Mouse (Mus musculus): ENCODE data around the gene Cideb. TPM values are rescaled to one million over a fixed set of nuclear protein-coding genes. Genes with fewer than 3 reads are reported as not detected.

The Cideb gene
- polyA plus RNA-seq, 1 experiment from 2014 or later = 0.36 TPM

GRCm38 (mm10) chr14:55716884-55717283 is 41.4 kb downstream of the Cideb start:
- Histone ChIP-seq H3K4me2 (replicated peaks) (no peak overlapping the region), H3K9me3 (replicated peaks) (no peaks in the 10 kb centered on the region), H3K9ac (no peak overlapping the region), H3K4me1 (0 out of 2 replicates have a peak, but pooled peaks cover 9% of the 10 kb centered on the region), H3K36me3 (peaks cover 36% of the 10 kb centered on the region), H3K27ac (no peak overlapping the region), H3K4me3 (no peak overlapping the region), H3K27me3 (peaks cover 24% of the 10 kb centered on the region)
- 79% methylated on average over 8 of the region's 8 CpGs for WGBS
- no peak for ATAC-seq (ENCODE audit: low FRiP score)

GRCm38 (mm10) chr14:55716271-55716670 is 42.0 kb downstream of the Cideb start:
- WGBS = 95% methylated on average over 6 of the region's 6 CpGs
- ATAC-seq (ENCODE audit: low FRiP score) = no peak
- H3K9me3 ChIP-seq (replicated peaks) = no peaks in the 10 kb centered on the region
- H3K4me3 ChIP-seq = no peak overlapping the region
- no peak overlapping the region for H3K9ac ChIP-seq
- peaks cover 28% of the 10 kb centered on the region for H3K27me3 ChIP-seq
- H3K27ac ChIP-seq = no peak overlapping the region
- 0 out of 2 replicates have a peak, but pooled peaks cover 7% of the 10 kb centered on the region for H3K4me1 ChIP-seq
- peaks cover 36% of the 10 kb centered on the region for H3K36me3 ChIP-seq
- H3K4me2 ChIP-seq (replicated peaks) = no peak overlapping the region

- ATAC-seq (ENCODE audit: low FRiP score) = no peak
- no peak overlapping the region for H3K9ac ChIP-seq
- 44% methylated on average over 6 of the region's 6 CpGs for WGBS
- H3K4me3 ChIP-seq = no peak overlapping the region
- H3K9me3 ChIP-seq (replicated peaks) = no peaks in the 10 kb centered on the region
- no peak overlapping the region for H3K4me2 ChIP-seq (replicated peaks)
- H3K36me3 ChIP-seq = peaks cover 33% of the 10 kb centered on the region
- H3K27ac ChIP-seq = no peak overlapping the region
- peaks cover 28% of the 10 kb centered on the region for H3K27me3 ChIP-seq
- no peaks in the 10 kb centered on the region for H3K4me1 ChIP-seq
Observed at GRCm38 (mm10) chr14:55714893-55715292, 43.4 kb downstream of the Cideb start.

GRCm38 (mm10) chr14:55713729-55714122 is 44.5 kb downstream of the Cideb start, which contains the start of gene Tgm1:
Gene Tgm1 (minus strand): TSS chr14:55713926.
- Histone ChIP-seq H3K4me2 (replicated peaks) (0 out of 2 replicates have a peak within 1 kb of the TSS, but pooled peaks have one; percentile 3), H3K9ac (no peak within 1 kb of the TSS)

GRCm38 (mm10) chr14:55713007-55713728 is 45.1 kb downstream of the Cideb start:
- Histone ChIP-seq H3K4me3 (no peak overlapping the region), H3K9me3 (replicated peaks) (no peaks in the 10 kb centered on the region), H3K9ac (no peak overlapping the region), H3K4me2 (replicated peaks) (0 out of 2 replicates have a peak overlapping the region, but pooled peaks have one; percentile 3), H3K4me1 (no peaks in the 10 kb centered on the region), H3K27me3 (peaks cover 28% of the 10 kb centered on the region), H3K27ac (no peak overlapping the region), H3K36me3 (peaks cover 21% of the 10 kb centered on the region)
- ATAC-seq (ENCODE audit: low FRiP score) = no peak
- 14% methylated on average over 24 of the region's 25 CpGs for WGBS

More at GRCm38 (mm10) chr14:55713729-55714122, 44.5 kb downstream of the Cideb start, which contains the start of gene Tgm1:
- Histone ChIP-seq H3K36me3 (peaks cover 26% of the 10 kb centered on the region), H3K9me3 (replicated peaks) (no peaks in the 10 kb centered on the region), H3K4me3 (no peak within 1 kb of the TSS), H3K27ac (no peak within 1 kb of the TSS), H3K27me3 (peaks cover 28% of the 10 kb centered on the region), H3K4me1 (no peaks in the 10 kb centered on the region)
- no peak for ATAC-seq (ENCODE audit: low FRiP score)
- WGBS = 26% methylated on average over 4 of the region's 4 CpGs

GRCm38 (mm10) chr14:55711786-55712185 is 46.5 kb downstream of the Cideb start:
- WGBS = 86% methylated on average over 7 of the region's 7 CpGs
- Histone ChIP-seq H3K4me3 (no peak overlapping the region), H3K27ac (no peak overlapping the region), H3K9ac (no peak overlapping the region), H3K4me2 (replicated peaks) (no peak overlapping the region), H3K9me3 (replicated peaks) (no peaks in the 10 kb centered on the region), H3K4me1 (no peaks in the 10 kb centered on the region), H3K27me3 (peaks cover 28% of the 10 kb centered on the region), H3K36me3 (peaks cover 8% of the 10 kb centered on the region; the same call in 1 of the 2 replicates)
- ATAC-seq (ENCODE audit: low FRiP score) = no peak

- no peak for ATAC-seq (ENCODE audit: low FRiP score)
- Histone ChIP-seq H3K9me3 (replicated peaks) (no peaks in the 10 kb centered on the region), H3K4me3 (no peak overlapping the region), H3K36me3 (no peaks in the 10 kb centered on the region), H3K27me3 (peaks cover 28% of the 10 kb centered on the region), H3K4me2 (replicated peaks) (no peak overlapping the region), H3K27ac (no peak overlapping the region), H3K9ac (no peak overlapping the region), H3K4me1 (no peaks in the 10 kb centered on the region)
- 81% methylated on average over 4 of the region's 4 CpGs for WGBS
Observed at GRCm38 (mm10) chr14:55709509-55709908, 48.7 kb downstream of the Cideb start.

GRCm38 (mm10) chr14:55707397-55707796 is 50.9 kb downstream of the Cideb start:
- H3K4me2 ChIP-seq (replicated peaks) = no peak overlapping the region
- no peak overlapping the region for H3K4me3 ChIP-seq
- no peaks in the 10 kb centered on the region for H3K9me3 ChIP-seq (replicated peaks)
- no peak for ATAC-seq (ENCODE audit: low FRiP score)
- no peak overlapping the region for H3K9ac ChIP-seq
- H3K27me3 ChIP-seq = peaks cover 10% of the 10 kb centered on the region
- H3K36me3 ChIP-seq = no peaks in the 10 kb centered on the region
- H3K27ac ChIP-seq = no peak overlapping the region
- H3K4me1 ChIP-seq = no peaks in the 10 kb centered on the region
- WGBS = 73% methylated on average over 5 of the region's 5 CpGs

GRCm38 (mm10) chr14:55706051-55706600 is 52.1 kb downstream of the Cideb start:
- H3K4me3 ChIP-seq = no peak overlapping the region
- no peak overlapping the region for H3K4me2 ChIP-seq (replicated peaks)
- H3K9me3 ChIP-seq (replicated peaks) = no peaks in the 10 kb centered on the region
- no peaks in the 10 kb centered on the region for H3K4me1 ChIP-seq
- H3K27ac ChIP-seq = no peak overlapping the region
- 87% methylated on average over 8 of the region's 8 CpGs for WGBS
- ATAC-seq (ENCODE audit: low FRiP score) = no peak
- no peak overlapping the region for H3K9ac ChIP-seq
- H3K36me3 ChIP-seq = no peaks in the 10 kb centered on the region
- no peaks in the 10 kb centered on the region for H3K27me3 ChIP-seq

Other genes with a start within 250 kb of the Cideb start
- gene Cpne6, start 248.0 kb downstream of the Cideb start, polyA plus RNA-seq (2016; fragmentation: Nextera tagmentation; extraction: Ambion mirVana) = 0.83 and 1.4 TPM in 2 replicates
- not detected in 2 replicates for gene Nrl, start 233.5 kb downstream of the Cideb start, polyA plus RNA-seq (2016; fragmentation: Nextera tagmentation; extraction: Ambion mirVana)
- gene Pck2, start 218.2 kb downstream of the Cideb start, polyA plus RNA-seq (2016; fragmentation: Nextera tagmentation; extraction: Ambion mirVana) = 22.3 and 23.6 TPM in 2 replicates
- gene Dcaf11, start 198.5 kb downstream of the Cideb start, polyA plus RNA-seq (2016; fragmentation: Nextera tagmentation; extraction: Ambion mirVana) = 104 and 106 TPM in 2 replicates
- 0.62 TPM in 1 of 2 replicates, not detected in the other for gene A730061H03Rik, start 198.1 kb downstream of the Cideb start, polyA plus RNA-seq (2016; fragmentation: Nextera tagmentation; extraction: Ambion mirVana)
- 1.4 and 4.2 TPM in 2 replicates for gene Fitm1, start 182.8 kb downstream of the Cideb start, polyA plus RNA-seq (2016; fragmentation: Nextera tagmentation; extraction: Ambion mirVana)
- 132 and 133 TPM in 2 replicates for gene Psme1, start 180.3 kb downstream of the Cideb start, polyA plus RNA-seq (2016; fragmentation: Nextera tagmentation; extraction: Ambion mirVana)
- 8.5 and 9.0 TPM in 2 replicates for gene Emc9, start 173.2 kb downstream of the Cideb start, polyA plus RNA-seq (2016; fragmentation: Nextera tagmentation; extraction: Ambion mirVana)
- 201 and 234 TPM in 2 replicates for gene Psme2, start 167.3 kb downstream of the Cideb start, polyA plus RNA-seq (2016; fragmentation: Nextera tagmentation; extraction: Ambion mirVana)
- 21.2 and 23.7 TPM in 2 replicates for gene Rnf31, start 166.8 kb downstream of the Cideb start, polyA plus RNA-seq (2016; fragmentation: Nextera tagmentation; extraction: Ambion mirVana)
- gene Irf9, start 154.9 kb downstream of the Cideb start, polyA plus RNA-seq (2016; fragmentation: Nextera tagmentation; extraction: Ambion mirVana) = 9.9 and 10.7 TPM in 2 replicates
- 14.9 and 15.9 TPM in 2 replicates for gene Rec8, start 140.4 kb downstream of the Cideb start, polyA plus RNA-seq (2016; fragmentation: Nextera tagmentation; extraction: Ambion mirVana)
- 79.0 and 91.0 TPM in 2 replicates for gene Ipo4, start 122.5 kb downstream of the Cideb start, polyA plus RNA-seq (2016; fragmentation: Nextera tagmentation; extraction: Ambion mirVana)
- 2.4 and 3.2 TPM in 2 replicates for gene Gm49378, start 120.6 kb downstream of the Cideb start, polyA plus RNA-seq (2016; fragmentation: Nextera tagmentation; extraction: Ambion mirVana)
- 69.4 and 69.8 TPM in 2 replicates for gene Tm9sf1, start 114.7 kb downstream of the Cideb start, polyA plus RNA-seq (2016; fragmentation: Nextera tagmentation; extraction: Ambion mirVana)
- gene Tssk4, start 108.3 kb downstream of the Cideb start, polyA plus RNA-seq (2016; fragmentation: Nextera tagmentation; extraction: Ambion mirVana) = 0.50 and 0.52 TPM in 2 replicates
- gene Mdp1, start 98.0 kb downstream of the Cideb start, polyA plus RNA-seq (2016; fragmentation: Nextera tagmentation; extraction: Ambion mirVana) = 63.7 and 65.4 TPM in 2 replicates
- 57.0 and 58.2 TPM in 2 replicates for gene Gmpr2, start 86.5 kb downstream of the Cideb start, polyA plus RNA-seq (2016; fragmentation: Nextera tagmentation; extraction: Ambion mirVana)
- gene Nedd8, start 86.3 kb downstream of the Cideb start, polyA plus RNA-seq (2016; fragmentation: Nextera tagmentation; extraction: Ambion mirVana) = 506 and 544 TPM in 2 replicates
- gene Tinf2, start 76.6 kb downstream of the Cideb start, polyA plus RNA-seq (2016; fragmentation: Nextera tagmentation; extraction: Ambion mirVana) = 42.8 and 43.1 TPM in 2 replicates
- gene Tgm1, start 44.5 kb downstream of the Cideb start, polyA plus RNA-seq (2016; fragmentation: Nextera tagmentation; extraction: Ambion mirVana) = 0.48 and 0.90 TPM in 2 replicates
- 36.6 and 38.1 TPM in 2 replicates for gene Rabggta, start 36.2 kb downstream of the Cideb start, polyA plus RNA-seq (2016; fragmentation: Nextera tagmentation; extraction: Ambion mirVana)
- gene Dhrs1, start 12.8 kb downstream of the Cideb start, polyA plus RNA-seq (2016; fragmentation: Nextera tagmentation; extraction: Ambion mirVana) = 73.2 and 75.0 TPM in 2 replicates
- gene Nop9, start 12.8 kb downstream of the Cideb start, polyA plus RNA-seq (2016; fragmentation: Nextera tagmentation; extraction: Ambion mirVana) = 42.0 and 47.5 TPM in 2 replicates
- 0.36 and 0.57 TPM in 2 replicates for gene Ltb4r2, start 3.0 kb upstream of the Cideb start, polyA plus RNA-seq (2016; fragmentation: Nextera tagmentation; extraction: Ambion mirVana)
- gene Ltb4r1, start 7.5 kb upstream of the Cideb start, polyA plus RNA-seq (2016; fragmentation: Nextera tagmentation; extraction: Ambion mirVana) = 0.72 TPM in 1 of 2 replicates, not detected in the other
- 15.7 and 19.5 TPM in 2 replicates for gene Adcy4, start 25.6 kb upstream of the Cideb start, polyA plus RNA-seq (2016; fragmentation: Nextera tagmentation; extraction: Ambion mirVana)
- gene Ripk3, start 30.4 kb upstream of the Cideb start, polyA plus RNA-seq (2016; fragmentation: Nextera tagmentation; extraction: Ambion mirVana) = 10.8 and 13.5 TPM in 2 replicates
- gene Nfatc4, start 64.7 kb upstream of the Cideb start, polyA plus RNA-seq (2016; fragmentation: Nextera tagmentation; extraction: Ambion mirVana) = 42.4 and 45.2 TPM in 2 replicates
- 30.4 and 35.8 TPM in 2 replicates for gene Nynrin, start 95.6 kb upstream of the Cideb start, polyA plus RNA-seq (2016; fragmentation: Nextera tagmentation; extraction: Ambion mirVana)
- 0.05 and 0.35 TPM in 2 replicates for gene Cbln3, start 125.9 kb upstream of the Cideb start, polyA plus RNA-seq (2016; fragmentation: Nextera tagmentation; extraction: Ambion mirVana)
- 22.4 and 23.5 TPM in 2 replicates for gene Khnyn, start 126.5 kb upstream of the Cideb start, polyA plus RNA-seq (2016; fragmentation: Nextera tagmentation; extraction: Ambion mirVana)
- 63.5 and 68.3 TPM in 2 replicates for gene Sdr39u1, start 141.8 kb upstream of the Cideb start, polyA plus RNA-seq (2016; fragmentation: Nextera tagmentation; extraction: Ambion mirVana)
- not detected in 2 replicates for gene Cma1, start 186.2 kb upstream of the Cideb start, polyA plus RNA-seq (2016; fragmentation: Nextera tagmentation; extraction: Ambion mirVana)
- not detected in 2 replicates for gene Cma2, start 192.5 kb upstream of the Cideb start, polyA plus RNA-seq (2016; fragmentation: Nextera tagmentation; extraction: Ambion mirVana)